Mouse (Mus musculus): ENCODE measurements around the gene Syn3. TPM values are rescaled to one million over a fixed set of nuclear protein-coding genes. Genes with fewer than 3 reads are reported as not detected.
"Not testable (repeated sequence)": the region's sequence is repeated elsewhere in the genome, so short reads cannot be mapped to it uniquely, and the experiment has no call there.

Syn3 gene
- total RNA-seq, 2 experiments from 2014 or later: 5.0 to 6.8 TPM

GRCm38 (mm10) chr10:86122456-86122855, 376.2 kb downstream of the Syn3 start:
- DNase-seq (ENCODE audit: low spot score in 2 of 2): not testable (repeated sequence)

- no peak for DNase-seq (ENCODE audit: low spot score in 2 of 2)
Observed at GRCm38 (mm10) chr10:86116268-86116667, 382.4 kb downstream of the Syn3 start.

GRCm38 (mm10) chr10:86114431-86114848, 384.3 kb downstream of the Syn3 start:
- DNase-seq (ENCODE audit: low spot score in 2 of 2): no peak

GRCm38 (mm10) chr10:86108797-86109196, 389.9 kb downstream of the Syn3 start:
- no peak for DNase-seq (ENCODE audit: low spot score in 2 of 2)

GRCm38 (mm10) chr10:86107681-86108080, 391.0 kb downstream of the Syn3 start:
- DNase-seq (ENCODE audit: low spot score in 2 of 2): no peak

GRCm38 (mm10) chr10:86103976-86104375, 394.7 kb downstream of the Syn3 start:
- DNase-seq (ENCODE audit: low spot score in 2 of 2): no peak

GRCm38 (mm10) chr10:86100281-86100851, 398.3 kb downstream of the Syn3 start:
- no peak for DNase-seq (ENCODE audit: low spot score in 2 of 2)

- no peak for DNase-seq (ENCODE audit: low spot score in 2 of 2)
Observed at GRCm38 (mm10) chr10:86098363-86098762, 400.3 kb downstream of the Syn3 start.

GRCm38 (mm10) chr10:86093109-86094035, 405.3 kb downstream of the Syn3 start:
- no peak for DNase-seq (ENCODE audit: low spot score in 2 of 2)

- no peak for DNase-seq (ENCODE audit: low spot score in 2 of 2)
Observed at GRCm38 (mm10) chr10:86091919-86092318, 406.8 kb downstream of the Syn3 start.

- DNase-seq (ENCODE audit: low spot score in 2 of 2): no peak
Observed at GRCm38 (mm10) chr10:86079921-86080320, 418.8 kb downstream of the Syn3 start.

GRCm38 (mm10) chr10:86078761-86079160, 419.9 kb downstream of the Syn3 start:
- no peak for DNase-seq (ENCODE audit: low spot score in 2 of 2)

- no peak for DNase-seq (ENCODE audit: low spot score in 2 of 2)
Observed at GRCm38 (mm10) chr10:86077272-86077671, 421.4 kb downstream of the Syn3 start.

GRCm38 (mm10) chr10:86074971-86075711, 423.6 kb downstream of the Syn3 start:
- DNase-seq (ENCODE audit: low spot score in 2 of 2): no peak

GRCm38 (mm10) chr10:86074134-86074533, 424.6 kb downstream of the Syn3 start:
- no peak for DNase-seq (ENCODE audit: low spot score in 2 of 2)

GRCm38 (mm10) chr10:86070751-86071150, 427.9 kb downstream of the Syn3 start:
- DNase-seq (ENCODE audit: low spot score in 2 of 2): no peak

- DNase-seq (ENCODE audit: low spot score in 2 of 2): no peak
Observed at GRCm38 (mm10) chr10:86069341-86069740, 429.4 kb downstream of the Syn3 start.

GRCm38 (mm10) chr10:86067911-86068310, 430.8 kb downstream of the Syn3 start:
- DNase-seq (ENCODE audit: low spot score in 2 of 2): no peak

- DNase-seq (ENCODE audit: low spot score in 2 of 2): no peak
Observed at GRCm38 (mm10) chr10:86066651-86067050, 432.0 kb downstream of the Syn3 start.

GRCm38 (mm10) chr10:86065661-86066060, 433.0 kb downstream of the Syn3 start:
- DNase-seq (ENCODE audit: low spot score in 2 of 2): no peak

GRCm38 (mm10) chr10:86064937-86065336, 433.8 kb downstream of the Syn3 start:
- peak; percentile 15 to 49 for DNase-seq (ENCODE audit: low spot score in 2 of 2)

- no peak for DNase-seq (ENCODE audit: low spot score in 2 of 2)
Observed at GRCm38 (mm10) chr10:86063018-86063384, 435.7 kb downstream of the Syn3 start.

Data from adrenal gland, postnatal 4 days (tissue).